Mouse (Mus musculus) adipocyte (in vitro differentiated cells): ENCODE measurements around the gene Golim4.

Experiments used
- DNase-seq: peaks from one replicate; pipeline ENCODE4 v3.0.0-alpha.2; 2016; ENCODE audit warnings: low spot score

Golim4 gene

GRCm38 (mm10) chr3:75925123-75925522 lies 31.6 kb downstream of the Golim4 start:
- DNase-seq: no peak

- no peak for DNase-seq
These were observed 38.8 kb downstream of the Golim4 start for GRCm38 (mm10) chr3:75917770-75918503.

GRCm38 (mm10) chr3:75912786-75913185 lies 44.0 kb downstream of the Golim4 start:
- no peak for DNase-seq

GRCm38 (mm10) chr3:75910768-75911167 lies 46.0 kb downstream of the Golim4 start:
- no peak for DNase-seq

- DNase-seq: peak; percentile 84
These were observed 46.5 kb downstream of the Golim4 start for GRCm38 (mm10) chr3:75910257-75910656.

- no peak for DNase-seq
These were observed 54.7 kb downstream of the Golim4 start for GRCm38 (mm10) chr3:75901903-75902598.

- no peak for DNase-seq
These were observed 61.7 kb downstream of the Golim4 start for GRCm38 (mm10) chr3:75895075-75895474.

- no peak for DNase-seq
These were observed 65.2 kb downstream of the Golim4 start for GRCm38 (mm10) chr3:75891581-75891980.

GRCm38 (mm10) chr3:75889323-75889722 lies 67.4 kb downstream of the Golim4 start:
- DNase-seq: no peak

- DNase-seq: no peak
These were observed 75.2 kb downstream of the Golim4 start for GRCm38 (mm10) chr3:75881582-75881981.

GRCm38 (mm10) chr3:75879269-75879668 lies 77.5 kb downstream of the Golim4 start:
- no peak for DNase-seq

- peak; percentile 81 for DNase-seq
These were observed 87.9 kb downstream of the Golim4 start for GRCm38 (mm10) chr3:75868886-75869285.

GRCm38 (mm10) chr3:75864203-75864602 lies 92.5 kb downstream of the Golim4 start:
- peak; percentile 47 for DNase-seq

GRCm38 (mm10) chr3:75861677-75862076 lies 95.1 kb downstream of the Golim4 start:
- DNase-seq: peak; percentile 14

- DNase-seq: no peak
These were observed 96.0 kb downstream of the Golim4 start for GRCm38 (mm10) chr3:75860760-75861159.

- peak; percentile 12 for DNase-seq
These were observed 121.3 kb downstream of the Golim4 start for GRCm38 (mm10) chr3:75835286-75835967.

GRCm38 (mm10) chr3:75834827-75835226 lies 121.9 kb downstream of the Golim4 start:
- DNase-seq: no peak
